Mouse (Mus musculus) adrenal gland, adult 18-20 months (tissue): Measurements from ENCODE around the gene Sema3f. TPM values are rescaled to one million over a fixed set of nuclear protein-coding genes. Genes with fewer than 3 reads are reported as not detected.
A peak's percentile ranks its signal among the peaks of the same experiment; 100 is the strongest.

Experiments
- DNase-seq, 2 experiments: peaks; one replicate each; pipeline ENCODE4 v3.0.0; 2021 to 2022; ENCODE audit warnings: low spot score in 2 of 2
- total RNA-seq, 2 experiments: library from RNA; stranded (reverse); gene quantifications; 1 replicate in 1 of 2; 2 replicates in 1 of 2; pipeline ENCODE4 v1.2.3; 2021

Gene Sema3f
- total RNA-seq, 2 experiments from 2014 or later = 30.2 to 34.1 TPM

GRCm38 (mm10) chr9:107666751-107667205 is 43.5 kb downstream of the Sema3f start:
- DNase-seq = no peak

GRCm38 (mm10) chr9:107665308-107665707 is 45.0 kb downstream of the Sema3f start:
- DNase-seq = no peak

DNA sequence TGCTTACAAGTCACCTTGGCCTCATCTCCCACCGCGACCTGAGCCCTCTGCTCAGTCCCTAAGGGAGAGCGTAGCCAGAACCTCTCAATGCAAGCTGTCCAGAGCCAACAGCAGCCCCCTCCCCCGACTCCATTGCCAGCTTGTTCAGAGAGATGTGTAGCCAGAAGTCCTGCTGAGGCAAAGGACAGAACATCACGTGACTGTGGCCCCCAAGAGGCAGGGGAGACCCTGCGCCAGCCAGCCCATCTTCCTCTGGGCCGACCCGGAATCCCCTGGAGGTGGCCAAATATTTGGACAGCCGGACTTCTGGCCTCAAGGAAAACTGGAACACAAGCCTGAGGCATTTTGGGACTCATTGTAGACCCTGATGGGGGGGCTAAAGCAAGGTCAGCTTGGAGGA is 46.8 kb downstream of the Sema3f start:
- no peak for DNase-seq

DNA sequence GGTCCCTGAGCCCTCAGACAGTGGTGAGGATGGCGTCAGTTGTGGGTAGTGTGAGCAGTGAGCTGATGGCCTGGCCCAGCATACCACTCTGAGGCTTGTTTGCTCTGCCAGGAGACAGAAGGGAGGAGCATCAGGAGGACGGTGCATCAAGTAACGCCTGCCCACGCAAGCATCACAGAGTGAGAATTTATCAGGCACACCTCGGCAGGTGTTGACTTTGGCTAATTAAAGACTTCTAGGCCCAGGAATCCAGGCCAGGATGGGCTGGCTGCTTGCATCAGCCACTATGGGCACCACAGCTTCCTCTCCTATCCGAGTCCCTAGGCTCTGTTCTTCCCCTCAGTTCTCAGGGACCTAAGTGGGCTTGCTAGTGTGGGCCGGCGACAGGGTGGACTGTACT is 47.9 kb downstream of the Sema3f start:
- no peak for DNase-seq

- DNase-seq = no peak
These were observed 49.5 kb downstream of the Sema3f start for GRCm38 (mm10) chr9:107660777-107661176.

- DNase-seq = no peak
These were observed 50.3 kb downstream of the Sema3f start for GRCm38 (mm10) chr9:107659961-107660360.

- no peak for DNase-seq
These were observed 50.7 kb downstream of the Sema3f start for GRCm38 (mm10) chr9:107659551-107659950.

- DNase-seq = no peak
These were observed 52.2 kb downstream of the Sema3f start for GRCm38 (mm10) chr9:107658096-107658495.

DNA sequence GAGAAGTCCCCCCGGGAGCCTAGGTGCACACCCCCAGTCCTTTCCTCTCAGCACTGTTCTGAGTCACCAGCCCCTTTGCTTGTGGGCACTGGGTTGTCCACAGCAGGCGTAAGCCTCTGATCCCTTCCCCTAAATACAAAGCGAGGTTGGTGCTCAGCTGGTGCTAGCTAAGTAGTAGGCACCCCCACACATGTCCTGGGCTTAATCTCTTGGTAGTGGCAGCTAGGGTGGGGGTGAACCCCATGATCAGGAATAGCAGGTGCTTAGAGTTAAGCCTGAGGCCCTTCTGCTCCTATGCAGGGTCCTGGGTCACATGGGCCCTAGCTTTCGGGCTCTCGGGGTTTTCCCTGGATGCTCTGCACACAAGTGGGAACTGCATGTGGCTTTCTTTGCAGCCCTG is 53.1 kb downstream of the Sema3f start:
- DNase-seq = no peak

GRCm38 (mm10) chr9:107654585-107654984 is 55.7 kb downstream of the Sema3f start:
- no peak for DNase-seq

DNA sequence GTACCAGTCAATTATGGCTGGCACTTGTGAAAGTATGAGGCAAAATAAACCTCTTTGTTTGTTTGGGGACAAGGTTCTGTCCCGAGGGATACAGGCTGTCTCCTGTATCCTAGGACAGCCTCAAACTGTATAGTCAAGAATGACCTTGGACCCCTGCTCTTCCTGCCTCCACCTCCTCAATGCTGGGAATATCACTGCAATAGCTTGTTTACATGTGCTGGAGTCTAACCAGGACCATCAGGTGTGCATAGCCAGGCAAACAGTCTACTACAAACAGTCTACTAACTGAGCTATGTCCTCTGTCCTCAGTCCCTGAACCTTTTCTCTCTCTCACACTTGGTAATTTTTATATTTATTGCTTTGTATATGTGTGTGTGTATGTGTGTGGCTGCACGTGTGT is 56.8 kb downstream of the Sema3f start:
- DNase-seq = no peak

DNA sequence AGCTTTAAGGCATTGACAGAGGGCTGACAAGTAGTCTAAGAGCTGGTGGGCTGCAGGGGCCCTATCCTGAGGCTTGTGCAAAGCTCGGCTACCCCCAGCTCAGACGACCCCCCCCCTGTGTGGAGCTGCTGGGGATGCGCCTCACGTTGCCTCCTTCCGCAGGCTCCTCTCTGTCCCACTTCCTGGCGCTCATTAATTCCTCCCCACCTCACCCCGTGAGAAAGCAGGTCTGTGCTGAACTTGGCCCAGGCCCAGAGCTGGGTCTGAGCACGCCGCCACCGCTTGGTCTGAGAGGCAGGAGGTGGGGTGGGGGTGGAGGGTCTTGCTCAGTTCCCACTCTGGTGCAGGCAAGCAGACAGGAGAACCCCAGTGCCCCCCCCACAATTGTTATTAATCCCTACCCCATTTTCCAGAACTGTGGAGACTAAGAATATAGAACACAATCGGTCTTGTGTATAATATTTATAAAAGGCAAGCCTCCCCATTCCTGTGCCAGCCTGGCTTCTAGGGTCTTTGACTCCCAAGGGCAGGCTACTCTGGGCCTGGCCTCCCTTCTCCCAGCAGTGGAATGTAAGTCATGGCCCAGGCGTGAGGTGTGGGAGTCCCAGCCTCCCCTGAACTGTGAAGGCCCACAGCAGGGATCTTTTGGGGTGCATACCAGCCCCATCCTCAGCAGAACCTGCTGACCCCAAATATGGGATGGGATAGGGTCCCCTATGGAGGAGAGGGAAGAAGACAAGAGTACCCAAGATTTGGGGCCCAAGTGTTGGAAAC is 59.4 kb downstream of the Sema3f start:
- no peak for DNase-seq

DNA sequence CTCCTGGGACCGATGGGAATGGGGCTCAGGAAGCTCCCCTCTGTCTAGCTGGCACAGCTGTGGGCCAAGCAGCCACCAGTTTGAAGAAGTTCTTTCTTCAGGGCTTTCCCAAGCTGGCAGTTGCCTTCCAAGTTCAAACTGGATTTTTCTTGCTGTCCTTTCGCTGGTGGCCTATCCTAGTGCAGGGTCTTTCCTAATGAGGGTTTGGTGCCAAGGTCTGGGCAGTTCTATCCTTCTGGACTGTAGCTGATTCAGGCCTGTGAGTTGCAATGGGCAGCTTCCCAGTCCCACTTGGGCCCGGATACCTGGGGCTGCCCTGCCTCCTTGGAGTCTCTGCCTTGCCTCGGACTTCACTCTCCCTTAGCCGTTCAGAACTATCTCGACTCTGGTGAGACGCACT is 60.0 kb downstream of the Sema3f start:
- no peak for DNase-seq

GRCm38 (mm10) chr9:107648767-107649166 is 61.5 kb downstream of the Sema3f start:
- no peak for DNase-seq

GRCm38 (mm10) chr9:107646975-107647374 is 63.3 kb downstream of the Sema3f start:
- DNase-seq = no peak

- DNase-seq = peak; percentile 73 to 82
These were observed 64.7 kb downstream of the Sema3f start for GRCm38 (mm10) chr9:107645577-107645976.

DNA sequence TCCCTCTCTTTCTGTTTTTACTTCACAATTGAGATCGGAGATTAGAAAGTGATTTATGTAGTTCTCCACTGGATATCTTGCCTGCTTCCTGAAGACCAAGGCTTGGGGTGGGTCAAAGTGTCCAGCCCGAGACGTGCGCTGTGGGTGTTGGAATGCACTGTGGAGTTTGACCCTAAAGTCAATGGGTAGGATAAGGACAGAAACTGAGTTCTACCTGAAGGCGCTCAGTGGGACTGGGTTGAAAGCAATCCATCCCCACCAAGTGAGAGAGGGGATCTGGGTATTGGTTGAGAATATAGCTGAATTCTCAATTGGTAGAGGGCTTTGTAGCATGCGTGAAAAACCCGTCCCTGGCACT is 65.1 kb downstream of the Sema3f start:
- DNase-seq = no peak

GRCm38 (mm10) chr9:107644495-107645152 is 65.7 kb downstream of the Sema3f start:
- DNase-seq = peak; percentile 93 to 96

GRCm38 (mm10) chr9:107643544-107644214 is 66.6 kb downstream of the Sema3f start:
- DNase-seq = no peak

DNA sequence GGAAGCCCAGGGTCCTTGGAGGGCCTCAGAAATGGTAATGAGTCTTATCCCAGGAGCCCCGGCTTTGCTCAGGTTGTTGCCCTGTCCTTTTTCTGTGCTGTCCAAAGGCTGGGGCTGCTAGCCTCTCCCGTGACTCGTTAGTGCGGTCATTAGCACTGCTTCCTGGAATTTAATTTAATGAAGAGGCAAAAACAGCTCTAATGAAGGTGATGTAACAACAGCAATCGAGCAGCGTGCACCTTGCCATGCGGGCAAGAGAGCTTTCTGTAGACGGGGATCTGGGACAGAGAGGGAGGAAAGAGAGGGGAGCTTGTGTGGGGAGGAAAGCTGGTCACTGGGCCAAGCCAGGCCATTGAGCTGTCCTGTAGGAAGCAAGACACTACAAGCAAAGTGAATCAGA is 68.6 kb downstream of the Sema3f start:
- DNase-seq = no peak

DNA sequence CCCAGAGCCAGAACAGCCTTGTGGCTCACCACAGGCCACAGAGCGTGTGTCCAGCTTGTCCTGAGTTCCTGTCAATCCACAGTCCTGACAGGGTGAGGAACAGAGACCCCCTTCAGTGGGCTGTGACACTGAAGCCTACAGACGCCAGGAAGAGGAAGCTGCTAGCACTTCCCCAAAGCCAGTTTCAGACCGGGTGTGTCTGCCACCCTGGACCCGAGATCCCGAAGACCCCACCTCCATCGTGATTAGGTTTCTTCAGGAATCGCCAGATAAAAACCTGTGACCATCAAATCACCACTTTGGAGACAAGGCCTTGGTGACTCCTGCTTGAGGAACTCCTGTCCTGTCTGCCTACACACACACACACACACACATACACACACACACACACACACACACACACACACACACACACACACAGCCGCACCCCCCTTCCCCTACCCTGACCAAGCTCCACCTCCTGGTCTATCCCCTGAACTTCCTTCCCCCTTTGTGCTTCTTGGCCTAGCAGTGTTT is 70.0 kb downstream of the Sema3f start:
- DNase-seq = no peak

GRCm38 (mm10) chr9:107637070-107637469 is 73.2 kb downstream of the Sema3f start:
- DNase-seq = no peak
